In genomic region chr13:23445561-23446320, GRCm38 (mm10) we compare ENCODE assay signal across 7 mouse cellular contexts. TPM values are rescaled to one million over a fixed set of nuclear protein-coding genes. Genes with fewer than 3 reads are reported as not detected.
DNase-seq lines count a peak whose midpoint lies in the region; ATAC-seq lines count a peak whose summit lies in the region.

No protein-coding gene starts in this region.

- no peaks in the 10 kb centered on the region for H3K9me3 ChIP-seq in embryonic facial prominence, embryonic 10.5 days
- H3K9me3 ChIP-seq in limb, embryonic 10.5 days (replicated peaks): no peaks in the 10 kb centered on the region
- H3K9me3 ChIP-seq in midbrain, embryonic 12.5 days: no peaks in the 10 kb centered on the region

- peak overlapping the region; percentile 96 for H3K27ac ChIP-seq in embryonic facial prominence, embryonic 10.5 days (replicated peaks)
- H3K27ac ChIP-seq in limb, embryonic 10.5 days: peak overlapping the region; percentile 97
- H3K27ac ChIP-seq in midbrain, embryonic 12.5 days (replicated peaks): peak overlapping the region; percentile 98

- no peaks in the 10 kb centered on the region for H3K27me3 ChIP-seq in embryonic facial prominence, embryonic 10.5 days (replicated peaks; ENCODE audit: low read depth, poor library complexity, severe bottlenecking)
- no peaks in the 10 kb centered on the region for H3K27me3 ChIP-seq in limb, embryonic 10.5 days (ENCODE audit: low read depth, poor library complexity, severe bottlenecking)
- H3K27me3 ChIP-seq in midbrain, embryonic 12.5 days: no peaks in the 10 kb centered on the region

- peak overlapping the region; percentile 87 for H3K9ac ChIP-seq in midbrain, embryonic 12.5 days (replicated peaks)

- no peaks in the 10 kb centered on the region for H3K36me3 ChIP-seq in embryonic facial prominence, embryonic 10.5 days (replicated peaks)
- no peaks in the 10 kb centered on the region for H3K36me3 ChIP-seq in limb, embryonic 10.5 days
- no peaks in the 10 kb centered on the region for H3K36me3 ChIP-seq in midbrain, embryonic 12.5 days

- peak; percentile 93 for DNase-seq in adrenal gland, adult 18-20 months (ENCODE audit: low spot score in 2 of 2)
- peak; percentile 91 for DNase-seq in embryonic facial prominence, embryonic 10.5 days (ENCODE audit: low spot score)
- peak; percentile 85 for DNase-seq in kidney, adult 11 months
- DNase-seq in limb, embryonic 10.5 days (ENCODE audit: low spot score): peak; percentile 92
- peak; percentile 88 for DNase-seq in skeletal muscle tissue, adult 2 months (ENCODE audit: low read depth, low spot score)

- WGBS in embryonic facial prominence, embryonic 10.5 days: under 1% methylated on average over 55 of the region's 55 CpGs
- under 1% methylated on average over 55 of the region's 55 CpGs for WGBS in limb, embryonic 10.5 days
- WGBS in midbrain, embryonic 12.5 days: under 1% methylated on average over 55 of the region's 55 CpGs

- H3K4me1 ChIP-seq in embryonic facial prominence, embryonic 10.5 days: peaks cover 15% of the 10 kb centered on the region
- peaks cover 6% of the 10 kb centered on the region for H3K4me1 ChIP-seq in limb, embryonic 10.5 days
- H3K4me1 ChIP-seq in midbrain, embryonic 12.5 days: peaks cover 11% of the 10 kb centered on the region

- H3K4me3 ChIP-seq in embryonic facial prominence, embryonic 10.5 days: peak overlapping the region; percentile 75
- peak overlapping the region; percentile 76 for H3K4me3 ChIP-seq in limb, embryonic 10.5 days
- peak overlapping the region; percentile 68 for H3K4me3 ChIP-seq in midbrain, embryonic 12.5 days

- H3K4me2 ChIP-seq in midbrain, embryonic 12.5 days (replicated peaks): peak overlapping the region; percentile 69

- ATAC-seq in granulocyte monocyte progenitor cell, adult 5-6 weeks (replicated peaks; ENCODE audit: poor library complexity, severe bottlenecking): peak; percentile 77
- peak; percentile 92 for ATAC-seq in midbrain, embryonic 12.5 days (ENCODE audit: low FRiP score, low read depth)

RNA-seq across cellular contexts. Expression of gene Btn1a1, which starts 20.0 kb away (rescaled TPM):
- under 1 TPM in 1 of 2 experiments, not detected in 1; 0.10 TPM for total RNA-seq in adrenal gland, adult 18-20 months (2021)
- 0.12 and 0.16 TPM in 2 replicates for polyA plus RNA-seq in embryonic facial prominence, embryonic 10.5 days (2016; fragmentation: Nextera tagmentation; extraction: Ambion mirVana)
- not detected in 2 replicates for total RNA-seq in granulocyte monocyte progenitor cell, adult 5-6 weeks (2014; fragmentation: Nextera tagmentation)
- not detected in 2 replicates for total RNA-seq in granulocyte monocyte progenitor cell, adult 5-6 weeks (2017)
- 0.08 and 0.10 TPM in 2 replicates for polyA plus RNA-seq in limb, embryonic 10.5 days (2016; fragmentation: Nextera tagmentation; extraction: Ambion mirVana)
- polyA plus RNA-seq in midbrain, embryonic 12.5 days (2016; fragmentation: Nextera tagmentation; extraction: Ambion mirVana): not detected in 2 replicates

RNA-seq across cellular contexts. Expression of gene Abt1, which starts 22.1 kb away (rescaled TPM):
- 1 to 10 TPM; 7.9 to 8.4 TPM for total RNA-seq in adrenal gland, adult 18-20 months (2021)
- polyA plus RNA-seq in embryonic facial prominence, embryonic 10.5 days (2016; fragmentation: Nextera tagmentation; extraction: Ambion mirVana): 15.0 and 15.6 TPM in 2 replicates
- 2.9 and 5.7 TPM in 2 replicates for total RNA-seq in granulocyte monocyte progenitor cell, adult 5-6 weeks (2014; fragmentation: Nextera tagmentation)
- 11.0 and 13.7 TPM in 2 replicates for total RNA-seq in granulocyte monocyte progenitor cell, adult 5-6 weeks (2017)
- polyA plus RNA-seq in limb, embryonic 10.5 days (2016; fragmentation: Nextera tagmentation; extraction: Ambion mirVana): 16.9 and 17.1 TPM in 2 replicates
- polyA plus RNA-seq in midbrain, embryonic 12.5 days (2016; fragmentation: Nextera tagmentation; extraction: Ambion mirVana): 10.1 and 12.3 TPM in 2 replicates

RNA-seq across cellular contexts. Expression of gene Btn2a2, which starts 42.9 kb away (rescaled TPM):
- not detected for total RNA-seq in adrenal gland, adult 18-20 months (2021)
- 0.99 and 1.2 TPM in 2 replicates for polyA plus RNA-seq in embryonic facial prominence, embryonic 10.5 days (2016; fragmentation: Nextera tagmentation; extraction: Ambion mirVana)
- not detected in 2 replicates for total RNA-seq in granulocyte monocyte progenitor cell, adult 5-6 weeks (2014; fragmentation: Nextera tagmentation)
- total RNA-seq in granulocyte monocyte progenitor cell, adult 5-6 weeks (2017): not detected in 2 replicates
- 0.99 and 1.9 TPM in 2 replicates for polyA plus RNA-seq in limb, embryonic 10.5 days (2016; fragmentation: Nextera tagmentation; extraction: Ambion mirVana)
- 0.10 and 0.17 TPM in 2 replicates for polyA plus RNA-seq in midbrain, embryonic 12.5 days (2016; fragmentation: Nextera tagmentation; extraction: Ambion mirVana)

Comparison
In these comparisons a context has a peak if more than half of its experiments do, and no peak if none do; other contexts are left out.
1. Peak in every context shown above with its lines: DNase-seq, ATAC-seq, H3K4me3 ChIP-seq and H3K27ac ChIP-seq.